Mouse (Mus musculus) mature B cell (primary cell): ENCODE data around the gene Acot1.
"Not testable (repeated sequence)": the region's sequence is repeated elsewhere in the genome, so short reads cannot be mapped to it uniquely, and the experiment has no call there.

Experiments used
- in situ Hi-C: fragments of 300-500 bp; cut with MboI; formaldehyde crosslinking; loops from 2 replicates; pipeline ENCODE4 v1.14.3; 2019

The Acot1 gene

DNA sequence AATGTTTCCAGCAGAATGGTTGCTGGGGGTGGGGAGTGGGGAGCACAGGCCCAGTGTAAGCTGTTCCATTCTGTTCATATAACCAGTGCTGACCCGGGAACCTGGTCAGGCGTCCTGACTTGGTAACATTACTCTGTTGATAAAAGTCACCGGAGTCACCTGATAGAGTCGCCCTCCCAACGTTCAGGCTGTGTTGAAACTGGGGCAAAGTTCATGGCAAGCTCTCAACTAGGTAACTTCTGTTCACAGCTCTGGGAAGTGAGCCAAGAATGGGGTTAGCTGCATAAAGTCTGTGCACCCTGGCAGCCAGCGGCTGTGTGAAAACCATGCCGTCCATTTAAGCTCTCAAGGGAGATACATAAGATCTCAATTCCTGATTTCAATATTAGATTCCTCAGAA lies 11.2 kb downstream of the Acot1 start:
- in situ Hi-C loops = not testable (repeated sequence)

DNA sequence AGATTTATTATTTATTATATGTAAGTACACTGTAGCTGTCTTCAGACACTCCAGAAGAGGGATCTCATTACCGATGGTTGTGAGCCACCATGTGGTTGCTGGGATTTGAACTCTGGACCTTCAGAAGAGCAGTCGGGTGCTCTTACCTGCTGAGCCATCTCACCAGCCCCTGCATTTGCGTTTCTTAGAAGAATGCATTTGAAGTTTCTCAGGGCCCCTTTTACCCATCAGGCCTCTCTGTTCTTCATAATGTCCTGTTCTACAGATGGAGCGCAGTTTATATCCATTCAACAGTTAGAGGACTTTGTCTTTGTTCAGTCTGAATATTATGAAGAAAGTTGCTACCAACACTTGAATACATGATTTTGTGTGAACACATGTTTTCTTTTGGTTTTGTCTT lies 13.0 kb downstream of the Acot1 start:
- in situ Hi-C loops = not testable (repeated sequence)

DNA sequence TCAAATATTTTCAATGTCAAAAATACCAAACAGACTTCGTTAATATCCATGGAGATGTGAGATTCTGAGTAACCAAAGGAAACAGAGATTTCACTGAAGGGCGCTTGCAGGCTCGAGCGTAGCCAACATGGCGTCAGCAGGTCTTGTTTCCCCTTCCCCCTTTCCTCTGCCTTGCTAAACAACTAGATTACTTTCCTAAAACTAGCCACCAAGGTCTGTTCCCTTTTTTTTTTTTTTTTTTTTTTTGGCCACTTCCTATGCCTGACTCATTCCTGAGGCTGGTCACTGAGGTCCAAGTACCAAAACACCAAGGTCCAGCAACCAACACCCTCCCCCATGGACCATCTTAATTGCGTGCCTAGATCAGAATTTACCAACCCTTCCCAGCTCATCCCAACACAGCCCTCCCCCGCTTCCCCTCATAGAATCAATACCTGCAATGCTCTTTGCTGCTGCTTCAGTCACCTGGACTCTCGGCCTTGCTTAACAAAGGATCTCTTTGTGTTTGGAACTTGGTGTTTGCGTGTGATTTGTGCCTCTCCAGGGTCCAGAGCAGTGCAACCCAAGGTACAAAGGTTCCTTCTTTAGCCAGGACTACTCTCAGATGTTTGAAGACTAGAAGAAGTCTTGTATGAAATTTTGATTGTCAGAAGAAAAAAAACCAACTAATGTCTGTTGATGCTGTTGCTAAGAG lies 13.9 kb downstream of the Acot1 start:
- in situ Hi-C loops = no loop called here

DNA sequence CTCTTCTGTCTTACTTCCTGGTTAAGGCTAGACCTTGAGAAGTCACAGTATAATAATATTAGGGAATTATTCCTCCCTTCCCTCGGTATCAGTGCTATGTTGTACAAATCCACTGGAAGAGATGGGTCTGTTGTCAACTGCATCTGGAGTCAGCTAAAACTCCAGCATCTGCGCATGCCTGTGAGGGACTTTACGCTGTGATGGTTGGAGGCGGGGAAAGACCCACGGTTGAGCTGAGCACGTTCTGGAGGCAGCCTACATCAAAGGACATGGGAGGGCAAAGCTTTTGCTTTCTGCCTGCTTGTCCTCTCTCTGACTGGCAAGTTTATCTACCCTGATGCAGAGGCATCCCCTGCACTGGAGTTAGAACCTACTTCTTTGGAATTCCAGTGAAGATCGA lies 16.6 kb downstream of the Acot1 start:
- in situ Hi-C loops = no loop called here

DNA sequence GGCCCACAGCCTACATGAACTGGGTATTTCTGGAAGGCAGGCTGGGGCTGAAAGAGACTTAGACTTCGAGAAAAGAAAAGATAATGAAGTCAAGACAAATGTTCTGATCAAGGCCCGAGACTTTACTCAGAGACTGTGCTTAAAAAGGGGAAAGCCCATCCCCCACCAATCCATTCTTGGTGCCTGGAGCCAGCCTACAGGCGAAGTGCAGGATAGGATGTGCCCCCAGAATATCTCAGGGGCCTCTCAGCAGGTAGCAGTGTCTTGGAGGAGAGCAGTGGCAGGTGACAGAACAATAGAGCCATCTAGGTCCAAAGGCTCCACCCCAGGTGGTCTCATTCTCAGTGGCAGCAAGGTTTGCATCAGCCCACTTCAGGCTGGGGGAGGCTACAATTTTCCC lies 19.0 kb downstream of the Acot1 start:
- in situ Hi-C loops = not testable (repeated sequence)

DNA sequence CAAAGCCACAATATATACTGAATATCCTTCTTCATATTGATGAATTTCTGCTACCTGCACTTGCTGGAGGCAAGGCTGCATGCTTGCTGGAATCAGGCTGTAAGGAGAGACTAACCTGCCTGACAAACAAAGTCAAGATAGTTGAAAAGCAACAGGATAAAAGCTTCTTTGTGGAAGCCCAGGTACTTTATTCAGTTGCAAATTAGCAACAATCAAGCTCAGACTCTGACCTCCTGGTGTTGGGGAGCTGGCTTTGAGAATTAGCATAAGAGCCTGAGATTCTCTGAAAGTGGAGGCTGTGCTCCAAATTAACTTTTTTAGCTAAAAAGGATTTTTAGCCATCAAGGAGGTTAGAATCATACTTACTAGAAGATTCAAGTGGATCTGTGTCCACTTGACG lies 19.8 kb downstream of the Acot1 start:
- in situ Hi-C loops = not testable (repeated sequence)

DNA sequence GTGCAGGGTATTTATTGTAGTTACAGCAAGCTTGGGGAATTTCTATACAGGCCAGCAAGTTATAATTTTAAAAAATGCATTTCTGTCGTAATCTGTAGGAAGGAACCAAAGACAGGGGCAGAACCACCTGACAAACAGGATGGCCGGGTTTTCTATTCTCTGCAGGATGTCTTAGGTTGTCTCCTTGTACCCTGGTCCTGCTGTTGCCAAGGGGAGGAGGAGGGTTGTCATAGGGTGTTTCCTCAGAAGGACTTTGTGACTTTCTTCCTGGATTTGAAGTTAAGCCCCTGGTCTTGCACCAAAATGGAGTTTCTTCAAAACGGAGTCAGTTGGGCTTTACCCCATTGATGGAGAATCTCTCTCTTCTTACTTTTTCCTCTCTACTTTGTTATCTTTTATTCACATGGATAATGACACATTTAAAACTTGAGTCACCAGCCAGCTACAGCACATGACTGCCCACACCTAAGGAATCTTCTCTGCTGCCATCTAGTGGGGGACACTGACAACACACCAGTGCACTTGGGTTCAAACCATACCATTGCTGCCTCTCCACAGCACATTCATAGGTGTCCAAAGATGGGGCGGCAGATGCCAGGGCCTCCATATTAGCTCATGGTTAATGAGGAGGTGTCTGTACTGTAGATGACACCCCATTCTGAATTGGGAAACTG lies 21.5 kb downstream of the Acot1 start:
- in situ Hi-C loops = no loop called here

DNA sequence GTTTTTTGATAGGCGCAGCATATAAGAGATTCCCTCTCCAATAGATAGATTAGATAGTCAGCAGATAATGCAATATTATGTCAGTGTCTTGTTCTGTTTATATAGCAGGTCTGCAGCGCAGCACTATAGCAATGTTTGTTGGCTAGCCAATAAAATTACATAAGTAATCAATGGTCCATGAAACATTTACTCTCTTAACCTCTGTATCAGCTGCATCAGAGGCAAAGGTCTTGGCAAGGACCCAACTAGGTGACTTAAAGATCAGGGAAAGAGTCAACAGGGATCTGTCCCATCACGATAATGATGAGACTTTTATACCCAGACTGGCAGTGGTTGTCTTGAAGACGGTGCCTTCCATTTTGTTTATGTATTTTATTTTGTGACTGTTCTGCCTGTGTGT lies 23.6 kb downstream of the Acot1 start:
- in situ Hi-C loops = no loop called here

DNA sequence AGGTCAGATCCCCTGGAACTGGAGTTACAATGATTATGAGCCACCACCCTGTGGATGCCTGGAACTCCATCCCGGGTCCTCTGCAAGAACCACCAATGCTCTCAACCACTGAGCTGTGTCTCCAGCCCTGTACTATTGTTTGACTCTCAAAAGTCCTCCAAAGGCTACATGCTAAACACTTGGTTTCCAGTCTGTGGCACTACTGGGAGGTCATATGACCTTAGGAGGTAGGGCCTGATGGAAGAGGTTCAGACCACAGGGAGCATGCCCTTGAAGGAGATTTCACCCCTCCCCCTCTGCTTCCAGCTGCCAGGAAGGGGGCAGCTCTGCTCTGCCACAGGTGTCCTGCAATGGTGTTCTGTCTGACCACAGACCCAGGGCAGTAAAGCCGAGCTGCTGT lies 24.0 kb downstream of the Acot1 start:
- in situ Hi-C loops = not testable (repeated sequence)

DNA sequence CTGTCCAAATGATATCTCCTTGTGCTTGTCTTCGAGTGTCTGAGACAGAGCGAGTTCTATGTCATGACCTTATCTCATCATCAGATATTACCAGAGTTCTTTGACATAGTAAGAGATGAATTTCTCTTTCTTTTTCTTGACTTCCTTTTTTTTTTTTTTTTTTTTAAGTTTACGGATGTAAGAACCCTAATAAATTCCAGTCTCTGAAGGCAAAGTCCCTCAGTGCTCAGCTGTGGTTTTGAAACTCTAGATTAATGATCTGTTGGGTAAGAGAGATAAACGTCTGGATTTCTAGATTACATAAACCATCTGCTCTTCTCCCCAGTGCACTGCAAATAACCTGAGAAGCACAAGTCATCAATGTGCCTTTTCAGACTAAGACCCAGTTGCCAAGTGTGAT lies 24.8 kb downstream of the Acot1 start:
- in situ Hi-C loops = no loop called here

DNA sequence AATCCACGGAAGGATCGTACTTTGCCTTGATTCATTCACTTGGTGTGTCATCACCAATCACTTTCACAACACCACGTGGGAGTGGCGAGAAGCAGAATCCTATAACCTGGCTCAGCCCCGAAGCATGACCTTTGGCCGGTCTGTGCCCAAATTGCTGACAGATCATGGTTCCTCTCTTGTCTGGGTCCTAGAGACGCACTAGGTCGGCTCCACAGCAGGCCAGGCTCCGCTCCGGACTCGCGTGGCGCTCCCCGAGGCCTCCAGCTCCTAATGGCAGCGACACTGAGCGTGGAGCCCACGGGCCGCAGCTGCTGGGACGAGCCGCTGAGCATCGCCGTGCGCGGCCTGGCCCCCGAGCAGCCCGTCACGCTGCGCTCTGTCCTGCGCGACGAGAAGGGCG lies 29.0 kb downstream of the Acot1 start, which contains the start of gene Acot4:
Acot4 (plus strand) TSS at position 139 of the 400 bp plus-strand sequence.
- in situ Hi-C loops = not testable (repeated sequence)

DNA sequence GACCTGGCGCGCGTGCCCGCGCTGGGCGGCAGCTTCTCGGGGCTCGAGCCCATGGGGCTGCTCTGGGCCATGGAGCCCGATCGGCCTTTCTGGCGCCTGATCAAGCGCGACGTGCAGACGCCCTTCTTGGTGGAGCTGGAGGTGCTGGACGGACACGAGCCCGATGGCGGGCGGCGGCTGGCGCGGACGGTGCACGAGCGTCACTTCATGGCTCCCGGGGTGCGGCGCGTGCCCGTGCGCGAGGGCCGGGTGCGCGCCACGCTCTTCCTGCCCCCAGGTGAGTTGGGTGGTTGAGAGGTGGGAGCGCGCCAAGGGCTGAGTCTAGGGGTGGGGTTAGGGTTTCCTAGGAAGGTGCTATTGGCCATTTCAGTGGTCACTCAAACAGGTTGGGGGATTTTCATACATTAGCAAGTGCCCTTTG lies 29.4 kb downstream of the Acot1 start, which contains the start of gene Gm49366:
Gm49366 (plus strand) TSS at position 245 of the 421 bp plus-strand sequence.
- in situ Hi-C loops = not testable (repeated sequence)

DNA sequence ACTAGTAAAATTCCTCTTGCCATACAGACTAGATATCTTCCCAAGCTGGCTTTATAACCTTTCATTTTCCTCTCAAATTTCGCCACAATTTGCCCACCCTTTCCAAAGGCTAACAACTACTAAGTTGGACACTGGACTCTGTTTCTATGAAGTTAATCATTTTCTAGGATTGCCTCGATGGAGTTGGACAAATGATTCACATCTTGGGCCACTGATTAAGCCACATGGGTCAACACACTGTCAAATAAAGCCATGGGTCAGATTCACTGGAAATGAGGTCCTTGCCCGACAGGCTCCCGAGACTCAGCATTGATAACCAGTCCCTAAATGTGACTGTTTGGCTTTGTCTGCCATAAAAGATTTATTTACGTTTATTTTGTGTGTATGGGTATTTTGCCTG lies 33.0 kb downstream of the Acot1 start:
- in situ Hi-C loops = no loop called here

DNA sequence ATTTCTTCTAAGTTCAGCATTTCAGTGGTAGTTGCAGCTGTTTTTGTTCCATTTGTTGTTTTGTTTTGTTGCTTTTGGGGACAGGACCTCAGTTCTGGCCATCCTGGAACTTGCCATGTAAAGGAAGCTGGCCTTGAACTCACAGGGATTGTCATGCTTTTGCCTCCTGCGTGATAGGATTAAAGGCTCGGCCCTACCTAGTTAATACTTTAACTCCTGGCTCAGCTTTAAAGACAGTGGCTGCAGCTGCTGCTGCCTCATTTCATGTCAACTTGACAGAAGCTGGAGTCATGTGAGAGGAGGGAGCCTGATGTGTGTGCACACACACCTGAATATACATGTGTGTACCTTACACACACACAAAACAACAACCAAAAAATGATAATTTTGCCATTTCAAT lies 34.8 kb downstream of the Acot1 start:
- in situ Hi-C loops = no loop called here

DNA sequence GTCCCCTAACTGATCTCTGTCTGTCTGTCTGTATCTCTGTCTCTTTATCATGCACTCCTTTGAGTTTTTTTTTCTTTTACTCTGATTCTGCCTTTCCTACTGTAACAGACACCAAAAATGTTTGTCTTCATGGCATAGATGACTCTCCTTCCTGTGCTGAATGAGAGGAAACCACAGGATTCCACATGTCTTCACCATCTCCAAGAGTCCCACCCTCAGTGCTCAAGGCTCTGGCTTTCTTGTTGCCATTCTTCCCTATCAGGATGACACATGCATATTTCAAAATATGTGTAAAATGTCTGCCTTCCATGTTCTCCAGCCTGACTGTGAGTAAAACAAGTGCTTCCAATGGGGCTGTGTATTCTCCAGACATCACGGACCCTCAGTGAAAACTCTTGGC lies 37.6 kb downstream of the Acot1 start:
- in situ Hi-C loops = no loop called here

DNA sequence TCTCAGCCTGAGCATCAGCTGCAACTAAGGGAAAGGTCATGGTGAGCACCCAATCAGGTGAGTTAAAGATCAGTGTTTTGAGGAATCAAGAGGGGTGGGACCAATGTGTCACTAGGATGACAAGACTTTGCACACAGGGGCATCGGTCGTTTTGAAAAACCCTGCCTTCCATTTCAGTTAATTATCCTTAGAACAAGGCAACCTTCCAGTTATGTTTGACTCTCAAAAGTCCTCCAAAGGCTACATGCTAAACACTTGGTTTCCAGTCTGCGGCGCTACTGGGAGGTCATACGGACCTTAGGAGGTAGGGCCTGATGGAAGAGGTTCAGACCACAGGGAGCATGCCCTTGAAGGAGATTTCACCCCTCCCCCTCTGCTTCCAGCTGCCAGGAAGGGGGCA lies 41.5 kb downstream of the Acot1 start:
- in situ Hi-C loops = not testable (repeated sequence)

DNA sequence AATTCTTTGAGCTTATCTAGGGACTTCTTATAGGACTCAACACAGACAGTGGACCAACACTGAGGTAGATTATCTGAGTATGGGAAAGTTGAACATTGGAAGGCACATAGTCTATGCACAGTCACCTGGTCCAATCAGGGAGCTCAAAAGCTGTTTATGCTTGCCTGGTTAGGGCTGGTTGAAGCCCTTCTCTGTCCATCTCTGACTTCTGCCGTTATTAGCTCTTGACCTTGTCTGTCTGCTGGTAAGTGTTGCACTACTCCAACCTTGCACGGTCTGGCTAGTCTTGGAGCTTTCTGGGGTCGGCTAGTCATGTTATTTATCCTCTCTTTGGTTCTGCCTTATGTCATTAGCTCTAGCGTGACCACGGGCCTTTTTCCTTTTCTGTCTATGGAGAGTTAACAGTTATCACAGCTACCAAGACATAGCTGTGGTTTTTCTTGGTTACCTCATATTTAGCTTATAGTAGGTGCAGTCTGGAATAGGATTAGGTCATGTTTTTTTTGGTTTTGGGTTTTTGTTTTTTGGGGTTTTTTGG lies 42.7 kb downstream of the Acot1 start, which contains the start of gene Acot3:
Acot3 (plus strand) TSS at position 208 of the 538 bp plus-strand sequence.
- in situ Hi-C loops = no loop called here

DNA sequence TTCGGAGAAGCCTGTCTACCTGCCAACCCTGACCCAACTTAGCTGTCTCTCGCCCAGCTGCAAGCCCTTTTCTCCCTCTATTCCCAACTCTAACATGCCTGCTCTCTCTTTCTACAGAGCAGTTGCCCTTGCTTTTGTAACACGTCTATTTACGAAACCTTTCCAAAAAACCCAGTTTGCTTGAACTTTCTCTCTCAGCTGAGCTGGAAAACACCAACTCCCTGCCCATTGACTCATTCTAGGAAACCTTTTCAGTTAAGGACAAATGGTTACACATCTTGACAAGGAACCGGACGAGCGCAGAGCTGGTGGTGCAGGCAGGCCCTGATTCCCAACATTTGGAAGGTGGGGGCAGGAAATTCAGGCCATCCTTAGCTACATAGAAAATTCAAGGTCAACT lies 43.3 kb downstream of the Acot1 start:
- in situ Hi-C loops = no loop called here

DNA sequence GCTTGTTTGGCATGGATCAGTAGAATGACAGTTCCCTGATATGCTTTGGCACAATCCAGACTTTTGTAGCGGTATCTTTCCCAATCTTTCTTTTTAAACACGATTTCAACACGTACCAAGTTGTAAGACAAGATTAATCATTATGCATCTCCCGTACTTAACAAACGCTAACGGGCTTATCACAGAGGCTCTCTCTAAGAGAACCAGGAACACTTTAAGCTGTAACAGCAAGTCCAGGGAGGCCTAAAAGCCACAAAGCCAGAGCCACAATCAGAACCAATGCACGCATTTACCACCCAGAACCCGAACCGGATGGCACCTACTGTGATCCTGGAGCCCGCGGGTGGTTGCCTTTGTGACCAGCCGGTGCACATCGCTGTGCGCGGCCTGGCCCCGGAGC lies 43.9 kb downstream of the Acot1 start:
- in situ Hi-C loops = no loop called here

DNA sequence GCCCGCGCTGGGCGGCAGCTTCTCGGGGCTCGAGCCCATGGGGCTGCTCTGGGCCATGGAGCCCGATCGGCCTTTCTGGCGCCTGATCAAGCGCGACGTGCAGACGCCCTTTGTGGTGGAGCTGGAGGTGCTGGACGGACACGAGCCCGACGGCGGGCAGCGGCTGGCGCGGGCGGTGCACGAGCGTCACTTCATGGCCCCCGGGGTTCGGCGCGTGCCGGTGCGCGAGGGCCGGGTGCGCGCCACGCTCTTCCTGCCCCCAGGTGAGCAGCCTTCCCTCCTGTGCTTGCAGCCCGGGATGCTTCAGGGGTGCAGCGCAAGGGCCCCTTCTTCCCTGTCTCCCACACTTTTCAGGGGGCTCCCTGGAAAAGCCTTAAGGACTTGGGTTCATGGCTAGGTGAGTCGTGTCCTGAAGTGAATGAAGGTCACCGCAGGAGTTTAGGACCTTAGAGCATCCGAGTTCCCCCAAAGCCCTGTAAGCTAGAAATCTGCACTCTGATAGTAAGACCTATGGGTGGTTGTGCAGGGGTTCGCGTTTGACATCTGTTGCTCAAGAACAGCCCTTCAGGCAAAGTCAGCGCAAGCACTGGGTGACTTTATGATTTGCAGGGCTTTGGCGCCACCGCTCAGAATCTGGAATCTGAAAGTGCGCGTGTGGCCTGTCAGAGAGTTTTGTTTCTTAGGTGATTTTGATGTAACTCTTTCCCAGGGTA lies 44.5 kb downstream of the Acot1 start:
- in situ Hi-C loops = no loop called here

DNA sequence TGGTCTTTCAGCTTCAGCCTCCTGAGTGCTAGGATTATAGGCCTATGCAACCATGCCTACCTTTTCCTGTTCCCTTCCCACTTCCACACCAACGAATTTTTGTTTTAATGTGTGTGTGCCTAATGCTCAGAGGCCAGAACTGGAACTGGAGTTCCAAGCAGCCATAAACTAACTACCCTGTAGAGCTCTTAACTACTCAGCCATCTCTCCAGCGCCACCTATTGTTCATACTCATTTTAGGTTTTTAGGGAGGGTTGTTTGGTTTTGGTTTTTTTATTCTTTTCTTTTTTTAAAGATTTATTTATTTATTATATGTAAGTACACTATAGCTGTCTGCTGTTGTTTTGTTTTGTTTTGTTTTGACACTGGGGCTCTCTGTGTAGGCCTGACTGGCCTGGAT lies 51.7 kb downstream of the Acot1 start:
- in situ Hi-C loops = no loop called here

DNA sequence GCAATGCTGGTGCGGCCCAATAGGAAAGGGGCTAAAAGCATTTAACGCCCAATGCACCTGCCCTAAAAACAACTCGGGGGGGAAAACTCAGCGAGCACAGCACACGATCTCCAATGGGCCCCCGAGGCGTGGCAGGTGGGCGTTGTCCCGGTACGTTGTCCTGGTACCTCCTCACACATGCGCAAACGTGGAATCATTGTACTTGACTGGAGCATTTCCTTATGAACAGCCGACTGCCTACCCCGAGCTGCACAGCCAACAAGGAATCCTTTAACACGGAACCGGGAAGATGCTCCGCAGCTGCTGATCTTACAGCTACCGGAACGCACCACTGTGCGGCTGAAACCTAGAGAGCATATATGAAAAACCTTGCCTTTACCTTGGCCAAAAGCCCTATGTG lies 53.0 kb downstream of the Acot1 start:
- in situ Hi-C loops = no loop called here

DNA sequence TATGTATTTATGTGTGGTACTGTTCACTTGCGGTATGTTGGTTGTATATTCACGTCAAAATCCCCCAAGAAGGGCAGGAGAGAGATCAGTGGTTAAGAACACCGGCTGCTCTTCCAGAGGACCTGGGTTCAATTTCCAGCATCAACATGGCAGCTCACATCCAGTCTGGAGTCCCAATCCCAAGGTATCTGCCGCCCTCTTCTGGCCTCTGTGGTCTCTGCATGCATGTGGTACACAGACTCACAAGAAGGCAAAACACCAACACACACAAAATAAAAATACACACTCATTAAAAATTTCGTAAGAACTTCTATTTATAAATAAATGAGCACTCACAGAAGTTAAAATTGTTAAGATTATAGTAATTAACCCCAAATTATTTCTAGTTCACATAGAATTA lies 53.9 kb downstream of the Acot1 start:
- in situ Hi-C loops = no loop called here
